Mouse (Mus musculus) midbrain, embryonic 12.5 days (tissue): ENCODE results near the gene Fcna. TPM values are rescaled to one million over a fixed set of nuclear protein-coding genes. Genes with fewer than 3 reads are reported as not detected.

Source experiments
- ATAC-seq: fragments of 200-750 bp; cut with Nextera tagmentation; 2 replicates; pipeline ENCODE4 v1.8.0; 2017; ENCODE audit warnings: low read depth, moderate TSS enrichment, moderate library complexity; ENCODE audit not compliant: low FRiP score
- H3K27ac ChIP-seq: fragments of 300-500 bp; sonication (generic); replicated peaks from 2 replicates; pipeline ENCODE4 v1.5.1; 2016; ENCODE audit warnings: mild to moderate bottlenecking
- H3K27me3 ChIP-seq: fragments of 300-500 bp; sonication (generic); 2 replicates; pipeline ENCODE4 v1.6.1; 2016; ENCODE audit warnings: mild to moderate bottlenecking
- H3K36me3 ChIP-seq: fragments of 300-500 bp; sonication (generic); 2 replicates; pipeline ENCODE4 v1.6.1; 2016
- H3K4me1 ChIP-seq: fragments of 300-500 bp; sonication (generic); 2 replicates; pipeline ENCODE4 v1.6.1; 2016
- H3K4me2 ChIP-seq: fragments of 300-500 bp; sonication (generic); replicated peaks from 2 replicates; pipeline ENCODE4 v1.6.1; 2016; ENCODE audit warnings: mild to moderate bottlenecking, moderate library complexity
- H3K4me3 ChIP-seq: fragments of 300-500 bp; sonication (generic); 2 replicates; pipeline ENCODE4 v1.5.1; 2016; ENCODE audit warnings: mild to moderate bottlenecking
- H3K9ac ChIP-seq: fragments of 300-500 bp; sonication (generic); replicated peaks from 2 replicates; pipeline ENCODE4 v1.6.1; 2016; ENCODE audit warnings: mild to moderate bottlenecking, moderate library complexity
- H3K9me3 ChIP-seq: fragments of 300-500 bp; sonication (generic); 2 replicates; pipeline ENCODE4 v1.6.1; 2016; ENCODE audit warnings: mild to moderate bottlenecking
- WGBS: fragments of 180-500 bp; shearing (Covaris S2); methylation state at CpG from one replicate; pipeline ENCODE4 v1.1.7; 2016; 5-methylcytosine and 5-hydroxymethylcytosine counted together
- polyA plus RNA-seq: library from polyadenylated mRNA; unstranded; fragments of >200 nt; fragmentation: Nextera tagmentation; extraction: Ambion mirVana; gene quantifications from 2 replicates; pipeline ENCODE4 v1.2.1, GENCODE M21; 2016

The Fcna gene
- polyA plus RNA-seq, 1 experiment from 2014 or later, result 2.2 TPM

GRCm38 (mm10) chr2:25583120-25583481 lies 44.7 kb downstream of the Fcna start:
- Histone ChIP-seq H3K4me2 (no peak overlapping the region), H3K9me3 (no peaks in the 10 kb centered on the region), H3K27ac (no peak overlapping the region), H3K9ac (no peak overlapping the region), H3K27me3 (peaks cover 34% of the 10 kb centered on the region), H3K36me3 (peaks cover 50% of the 10 kb centered on the region), H3K4me1 (peaks cover 31% of the 10 kb centered on the region), H3K4me3 (no peak overlapping the region)
- ATAC-seq, result no peak
- 84% methylated on average over 6 of the region's 6 CpGs for WGBS

DNA sequence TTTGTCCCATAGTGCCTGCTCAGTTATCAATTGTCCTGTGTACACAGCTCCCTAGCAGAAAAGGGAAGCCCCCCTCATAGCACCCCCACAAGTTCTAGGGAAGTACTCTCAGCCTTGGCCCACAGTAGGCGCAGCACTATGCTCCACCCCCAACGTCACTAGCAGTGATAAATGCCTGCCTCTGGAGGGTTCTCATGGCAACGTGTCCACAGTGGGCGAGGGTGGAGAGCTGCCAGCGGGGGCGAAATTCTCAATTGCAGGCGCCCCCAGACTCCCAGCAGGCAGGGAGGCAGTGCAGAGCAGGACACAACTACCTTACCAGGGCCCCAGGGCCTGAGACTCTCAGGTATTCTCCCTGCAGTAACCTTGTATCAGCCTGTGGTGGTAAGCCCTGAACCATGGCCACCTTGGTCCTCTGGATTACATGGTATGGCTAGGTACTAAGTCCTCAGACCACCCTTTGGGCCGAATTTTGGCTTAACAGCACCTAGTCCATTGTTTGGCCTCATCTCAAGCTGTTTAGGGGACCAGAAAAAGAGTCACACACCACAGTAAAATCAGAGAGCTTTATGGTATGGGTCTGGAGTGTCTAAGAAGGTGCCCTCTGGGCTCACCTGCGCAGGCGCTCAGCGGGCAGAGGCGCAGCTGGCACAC lies 45.2 kb downstream of the Fcna start:
- WGBS, result 60% methylated on average over 12 of the region's 12 CpGs
- Histone ChIP-seq H3K36me3 (peaks cover 45% of the 10 kb centered on the region), H3K27me3 (peaks cover 39% of the 10 kb centered on the region), H3K27ac (no peak overlapping the region), H3K4me1 (peaks cover 37% of the 10 kb centered on the region), H3K4me3 (no peak overlapping the region), H3K9ac (no peak overlapping the region), H3K4me2 (no peak overlapping the region; the same call in 1 of the 2 replicates), H3K9me3 (no peaks in the 10 kb centered on the region)
- no peak for ATAC-seq

GRCm38 (mm10) chr2:25581901-25582301 lies 45.9 kb downstream of the Fcna start:
- peaks cover 46% of the 10 kb centered on the region for H3K27me3 ChIP-seq
- ATAC-seq, result no peak
- no peak overlapping the region; the same call in 1 of the 2 replicates for H3K4me3 ChIP-seq
- H3K4me2 ChIP-seq, result peak overlapping the region; percentile 68
- H3K9ac ChIP-seq, result no peak overlapping the region
- no peak overlapping the region for H3K27ac ChIP-seq
- peaks cover 42% of the 10 kb centered on the region for H3K4me1 ChIP-seq
- H3K9me3 ChIP-seq, result no peaks in the 10 kb centered on the region
- WGBS, result 27% methylated on average over 6 of the region's 6 CpGs
- peaks cover 38% of the 10 kb centered on the region for H3K36me3 ChIP-seq

GRCm38 (mm10) chr2:25581294-25581864 lies 46.5 kb downstream of the Fcna start, which contains the start of gene Ajm1:
Gene Ajm1 (minus strand): TSS chr2:25581757.
- Histone ChIP-seq H3K4me3 (peak within 1 kb of the TSS; percentile 41), H3K27me3 (peaks cover 51% of the 10 kb centered on the region), H3K27ac (no peak within 1 kb of the TSS), H3K36me3 (peaks cover 34% of the 10 kb centered on the region), H3K4me2 (peak within 1 kb of the TSS; percentile 68), H3K9ac (peak within 1 kb of the TSS; percentile 41; the same call in 1 of the 2 replicates), H3K4me1 (peaks cover 42% of the 10 kb centered on the region), H3K9me3 (no peaks in the 10 kb centered on the region)
- ATAC-seq, result peak; percentile 78
- WGBS, result 8% methylated on average over 19 of the region's 19 CpGs

DNA sequence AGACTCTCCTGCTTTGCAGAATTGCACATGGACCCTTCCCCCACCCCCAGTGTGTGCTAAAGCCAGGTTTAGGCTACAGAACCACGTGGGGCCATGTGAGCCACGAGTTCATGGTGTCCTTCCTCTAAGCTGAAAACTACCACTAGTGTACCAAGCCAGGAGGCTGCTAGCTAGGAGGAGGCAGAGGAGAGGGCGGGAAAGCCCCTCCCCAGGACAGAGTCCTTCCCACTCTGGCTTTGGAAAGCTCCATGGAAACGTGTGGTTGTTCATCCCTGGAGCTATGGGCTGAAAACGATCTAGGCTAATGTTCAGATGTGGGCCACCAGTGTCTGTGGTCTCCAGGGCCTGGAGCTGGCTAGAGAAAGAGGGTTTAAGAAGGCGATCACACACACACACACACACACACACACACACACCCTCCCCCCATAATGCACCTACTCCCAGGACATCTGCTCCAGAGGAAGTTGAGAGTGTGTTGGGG lies 47.2 kb downstream of the Fcna start:
- Histone ChIP-seq H3K9me3 (no peaks in the 10 kb centered on the region), H3K4me2 (peak overlapping the region; percentile 68)

GRCm38 (mm10) chr2:25579737-25580460 lies 47.9 kb downstream of the Fcna start:
- peak overlapping the region; percentile 21 for H3K4me3 ChIP-seq
- 8% methylated on average over 27 of the region's 27 CpGs for WGBS
- no peak for ATAC-seq
- peak overlapping the region; percentile 25 for H3K4me2 ChIP-seq
- peaks cover 21% of the 10 kb centered on the region for H3K36me3 ChIP-seq
- no peak overlapping the region for H3K27ac ChIP-seq
- no peak overlapping the region for H3K9ac ChIP-seq
- peaks cover 59% of the 10 kb centered on the region for H3K27me3 ChIP-seq
- peaks cover 53% of the 10 kb centered on the region for H3K4me1 ChIP-seq
- no peaks in the 10 kb centered on the region for H3K9me3 ChIP-seq

More for the DNA sequence above, 47.2 kb downstream of the Fcna start:
- peaks cover 28% of the 10 kb centered on the region for H3K36me3 ChIP-seq
- H3K9ac ChIP-seq, result no peak overlapping the region
- whole genome bisulfite sequencing, result 44% methylated on average over 6 of the region's 6 CpGs
- ATAC-seq, result no peak
- H3K4me1 ChIP-seq, result peaks cover 47% of the 10 kb centered on the region
- H3K27ac ChIP-seq, result no peak overlapping the region
- H3K4me3 ChIP-seq, result 0 out of 2 replicates have a peak overlapping the region, but pooled peaks have one; percentile 41
- H3K27me3 ChIP-seq, result peaks cover 58% of the 10 kb centered on the region

DNA sequence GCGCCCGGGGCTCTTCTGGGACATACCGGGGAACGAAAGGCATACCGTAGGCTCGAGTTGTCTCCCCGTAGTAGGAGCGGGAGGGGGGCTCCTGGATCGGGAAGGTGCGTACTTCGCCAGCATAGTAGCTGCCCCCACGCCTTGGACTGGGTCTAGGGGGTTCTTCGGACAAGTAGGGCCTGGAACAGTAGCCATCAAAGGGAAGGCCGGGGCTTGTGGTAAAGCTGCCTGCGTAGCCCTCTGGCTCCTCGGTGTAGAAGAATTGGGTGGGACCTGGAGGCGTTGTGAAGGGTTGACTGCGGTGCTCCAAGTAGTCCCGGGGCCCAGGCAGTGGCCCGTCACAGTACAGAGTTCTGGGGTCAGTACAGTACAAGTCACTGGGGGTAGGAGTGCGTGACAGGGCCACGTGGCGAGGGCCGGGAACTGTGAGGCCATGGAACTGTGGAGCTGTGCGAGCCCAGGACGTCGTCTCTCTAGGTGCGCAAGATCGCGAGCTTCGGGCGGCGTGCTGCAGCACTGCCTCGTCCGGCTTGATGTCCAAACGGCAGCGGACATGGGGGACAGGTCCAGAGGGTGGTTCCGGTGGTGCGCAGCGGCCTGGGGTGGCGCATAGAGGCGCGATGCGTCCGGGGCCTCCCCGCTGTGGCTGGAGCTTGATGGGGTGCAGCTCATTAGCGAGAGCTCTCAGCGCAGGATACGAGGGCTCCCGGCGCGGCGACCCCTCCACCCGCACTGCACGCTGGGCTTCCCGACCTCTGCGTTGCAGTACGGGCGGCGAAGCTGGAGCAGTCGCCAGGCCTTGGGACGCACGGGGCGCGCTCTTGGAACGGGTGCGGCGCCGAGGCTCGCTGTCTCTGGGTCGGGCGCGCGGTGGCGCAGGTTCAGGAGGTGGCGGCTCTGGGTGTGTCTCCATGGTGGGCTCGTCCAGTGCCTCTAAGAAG lies 48.8 kb downstream of the Fcna start:
- peaks cover 12% of the 10 kb centered on the region for H3K36me3 ChIP-seq
- H3K27me3 ChIP-seq, result peaks cover 59% of the 10 kb centered on the region
- WGBS, result 6% methylated on average over 77 of the region's 77 CpGs
- ATAC-seq, result no peak
- peak overlapping the region; percentile 47 for H3K4me2 ChIP-seq
- H3K9ac ChIP-seq, result no peak overlapping the region
- peak overlapping the region; percentile 21 for H3K4me3 ChIP-seq
- H3K4me1 ChIP-seq, result peaks cover 54% of the 10 kb centered on the region
- no peak overlapping the region for H3K27ac ChIP-seq
- no peaks in the 10 kb centered on the region for H3K9me3 ChIP-seq

GRCm38 (mm10) chr2:25577951-25578795 lies 49.7 kb downstream of the Fcna start:
- Histone ChIP-seq H3K36me3 (peaks cover 3% of the 10 kb centered on the region), H3K9ac (no peak overlapping the region), H3K4me2 (peak overlapping the region; percentile 47), H3K9me3 (no peaks in the 10 kb centered on the region), H3K27ac (no peak overlapping the region), H3K27me3 (peaks cover 59% of the 10 kb centered on the region), H3K4me3 (peak overlapping the region; percentile 23), H3K4me1 (peaks cover 63% of the 10 kb centered on the region)
- 5% methylated on average over 73 of the region's 75 CpGs for WGBS
- ATAC-seq, result no peak

- peaks cover 60% of the 10 kb centered on the region for H3K4me1 ChIP-seq
- WGBS, result 14% methylated on average over 92 of the region's 92 CpGs
- H3K4me3 ChIP-seq, result peak overlapping the region; percentile 23
- H3K27ac ChIP-seq, result no peak overlapping the region
- H3K4me2 ChIP-seq, result peak overlapping the region; percentile 47
- H3K36me3 ChIP-seq, result peaks cover 8% of the 10 kb centered on the region; the same call in 1 of the 2 replicates
- ATAC-seq, result no peak
- H3K27me3 ChIP-seq, result peaks cover 59% of the 10 kb centered on the region
- no peaks in the 10 kb centered on the region for H3K9me3 ChIP-seq
- no peak overlapping the region for H3K9ac ChIP-seq
Observed at GRCm38 (mm10) chr2:25576965-25577891, 50.6 kb downstream of the Fcna start.
